Mouse (Mus musculus) ES-Bruce4 (cell line): ENCODE measurements around the gene Runx2. TPM values are rescaled to one million over a fixed set of nuclear protein-coding genes. Genes with fewer than 3 reads are reported as not detected.

Experiments used
- H3K27ac ChIP-seq: 2 replicates; pipeline ENCODE4 v1.5.1; 2012; ENCODE audit warnings: low read length, inconsistent platforms; ENCODE audit not compliant: insufficient read depth
- H3K27me3 ChIP-seq: 2 replicates; pipeline ENCODE4 v1.6.1; 2012; ENCODE audit warnings: mild to moderate bottlenecking, low read length, inconsistent platforms; ENCODE audit not compliant: control insufficient read depth, poor library complexity, insufficient read depth, severe bottlenecking
- H3K36me3 ChIP-seq: 2 replicates; pipeline ENCODE4 v1.6.1; 2012; ENCODE audit warnings: inconsistent platforms, mild to moderate bottlenecking, low read length, moderate library complexity; ENCODE audit not compliant: control insufficient read depth, poor library complexity, insufficient read depth, severe bottlenecking
- H3K4me1 ChIP-seq: one replicate; pipeline ENCODE4 v1.8.1; 2011; ENCODE audit warnings: low read length; ENCODE audit not compliant: control insufficient read depth, insufficient read depth
- H3K4me3 ChIP-seq: 2 replicates; pipeline ENCODE4 v1.5.1; 2011; ENCODE audit warnings: low read depth, mild to moderate bottlenecking, low read length
- H3K9ac ChIP-seq: 2 replicates; pipeline ENCODE4 v1.6.1; 2012; ENCODE audit warnings: low read depth, mild to moderate bottlenecking, inconsistent platforms; ENCODE audit not compliant: poor library complexity, severe bottlenecking
- H3K9me3 ChIP-seq: replicated peaks from 2 replicates; pipeline ENCODE4 v1.6.1; 2012; ENCODE audit warnings: mild to moderate bottlenecking, low read length, inconsistent platforms; ENCODE audit not compliant: control insufficient read depth, poor library complexity, insufficient read depth, severe bottlenecking
- CTCF ChIP-seq: IDR thresholded peaks from one replicate; pipeline ENCODE4 v1.8.1; 2011; ENCODE audit warnings: low read depth, low read length
- EP300 ChIP-seq: IDR thresholded peaks from 2 replicates; pipeline ENCODE4 v1.6.1; 2011; ENCODE audit warnings: low read depth, low read length; ENCODE audit not compliant: insufficient read depth
- POLR2A ChIP-seq: IDR thresholded peaks from one replicate; pipeline ENCODE4 v1.8.1; 2011; ENCODE audit warnings: low read length; ENCODE audit not compliant: insufficient read depth
- polyA plus RNA-seq: library from polyadenylated mRNA; stranded (reverse); fragments of >200 nt; gene quantifications from 2 replicates; pipeline ENCODE4 v1.2.4, GENCODE M21; 2011; ENCODE audit warnings: low read depth; ENCODE audit not compliant: missing spikeins, insufficient read depth, insufficient read length

Gene Runx2
- polyA plus RNA-seq, 1 experiment: 0.39 TPM

- Histone ChIP-seq H3K36me3 (no peaks in the 10 kb centered on the region), H3K9ac (no peak overlapping the region), H3K4me3 (no peak overlapping the region), H3K9me3 (no peaks in the 10 kb centered on the region), H3K27ac (no peak overlapping the region), H3K27me3 (no peaks in the 10 kb centered on the region), H3K4me1 (no peaks in the 10 kb centered on the region)
- TF ChIP-seq CTCF: no peak
- TF ChIP-seq EP300: no peak
- no peak for TF ChIP-seq POLR2A
Observed at GRCm38 (mm10) chr17:44570899-44571298, 243.7 kb downstream of the Runx2 start.

GRCm38 (mm10) chr17:44569020-44569621 is 245.5 kb downstream of the Runx2 start:
- no peaks in the 10 kb centered on the region for H3K36me3 ChIP-seq
- H3K4me3 ChIP-seq: no peak overlapping the region
- H3K9ac ChIP-seq: no peak overlapping the region
- no peak for TF ChIP-seq POLR2A
- no peaks in the 10 kb centered on the region for H3K4me1 ChIP-seq
- H3K27ac ChIP-seq: no peak overlapping the region
- H3K9me3 ChIP-seq: no peaks in the 10 kb centered on the region
- peaks cover 2% of the 10 kb centered on the region; the same call in 1 of the 2 replicates for H3K27me3 ChIP-seq

GRCm38 (mm10) chr17:44566992-44567391 is 247.6 kb downstream of the Runx2 start:
- no peak for TF ChIP-seq POLR2A
- Histone ChIP-seq H3K4me3 (no peak overlapping the region), H3K9me3 (no peaks in the 10 kb centered on the region), H3K27me3 (peaks cover 2% of the 10 kb centered on the region; the same call in 1 of the 2 replicates), H3K9ac (no peak overlapping the region), H3K27ac (no peak overlapping the region), H3K36me3 (no peaks in the 10 kb centered on the region), H3K4me1 (no peaks in the 10 kb centered on the region)

GRCm38 (mm10) chr17:44565884-44566515 is 248.6 kb downstream of the Runx2 start:
- Histone ChIP-seq H3K27ac (no peak overlapping the region), H3K36me3 (no peaks in the 10 kb centered on the region), H3K27me3 (peaks cover 2% of the 10 kb centered on the region; the same call in 1 of the 2 replicates), H3K4me3 (no peak overlapping the region), H3K9ac (no peak overlapping the region), H3K9me3 (no peaks in the 10 kb centered on the region), H3K4me1 (no peaks in the 10 kb centered on the region)
- TF ChIP-seq EP300 (no peak), POLR2A (no peak), CTCF (no peak)

- peaks cover 2% of the 10 kb centered on the region; the same call in 1 of the 2 replicates for H3K27me3 ChIP-seq
- no peaks in the 10 kb centered on the region for H3K9me3 ChIP-seq
- H3K4me3 ChIP-seq: no peak overlapping the region
- no peaks in the 10 kb centered on the region for H3K36me3 ChIP-seq
- H3K27ac ChIP-seq: no peak overlapping the region
- H3K4me1 ChIP-seq: no peaks in the 10 kb centered on the region
- TF ChIP-seq EP300 (no peak), POLR2A (no peak), CTCF (no peak)
- no peak overlapping the region for H3K9ac ChIP-seq
Observed at GRCm38 (mm10) chr17:44565311-44565831, 249.2 kb downstream of the Runx2 start.

GRCm38 (mm10) chr17:44564611-44565198 is 249.9 kb downstream of the Runx2 start:
- Histone ChIP-seq H3K27ac (no peak overlapping the region), H3K27me3 (peaks cover 2% of the 10 kb centered on the region; the same call in 1 of the 2 replicates), H3K4me1 (no peaks in the 10 kb centered on the region), H3K36me3 (no peaks in the 10 kb centered on the region), H3K9me3 (no peaks in the 10 kb centered on the region), H3K4me3 (no peak overlapping the region), H3K9ac (no peak overlapping the region)
- TF ChIP-seq EP300: no peak
- TF ChIP-seq CTCF: no peak
- no peak for TF ChIP-seq POLR2A
